Mouse (Mus musculus) G1E (cell line): ENCODE measurements around the gene Myh7b.

Source experiments
- CTCF ChIP-seq: IDR thresholded peaks from 2 replicates; pipeline ENCODE4 v1.5.1; 2012; ENCODE audit warnings: low read depth, low read length, inconsistent platforms, mixed read lengths
- GATA1 ChIP-seq: IDR thresholded peaks from 2 replicates; pipeline ENCODE4 v1.6.1; 2012; ENCODE audit warnings: borderline replicate concordance, low read length, inconsistent platforms, mixed read lengths
- POLR2AphosphoS5 ChIP-seq: IDR thresholded peaks from 2 replicates; pipeline ENCODE4 v1.6.1; 2012; ENCODE audit warnings: low read depth, low read length, inconsistent platforms; ENCODE audit not compliant: insufficient replicate concordance
- TAL1 ChIP-seq: conservative IDR thresholded peaks from 2 replicates; pipeline ENCODE4 v1.6.1; 2012; ENCODE audit warnings: low read depth, low read length, inconsistent platforms, mixed read lengths

- TF ChIP-seq CTCF = no peak
- no peak for TF ChIP-seq GATA1
- TF ChIP-seq TAL1 = no peak
- TF ChIP-seq POLR2AphosphoS5 = no peak
These were observed 19.1 kb downstream of the Myh7b start for GRCm38 (mm10) chr2:155630153-155630552.
